Mouse (Mus musculus) kidney, embryonic 16.5 days (tissue): ENCODE measurements around the gene Rrbp1. TPM values are rescaled to one million over a fixed set of nuclear protein-coding genes. Genes with fewer than 3 reads are reported as not detected.
A peak's percentile ranks its signal among the peaks of the same experiment; 100 is the strongest.

Experiments
- ATAC-seq: fragments of 200-750 bp; cut with Nextera tagmentation; 2 replicates; pipeline ENCODE4 v1.8.0; 2017; ENCODE audit warnings: moderate TSS enrichment; ENCODE audit not compliant: low FRiP score, low TSS enrichment
- H3K27ac ChIP-seq: fragments of 300-500 bp; sonication (generic); 2 replicates; pipeline ENCODE4 v1.5.1; 2014; ENCODE audit warnings: low read length
- H3K27me3 ChIP-seq: fragments of 300-500 bp; sonication (generic); 2 replicates; pipeline ENCODE4 v1.6.1; 2014; ENCODE audit warnings: low read length, control low read depth, mixed read lengths; ENCODE audit not compliant: insufficient read depth
- H3K36me3 ChIP-seq: fragments of 300-500 bp; sonication (generic); 2 replicates; pipeline ENCODE4 v1.6.1; 2014; ENCODE audit warnings: low read length, control low read depth, mixed read lengths; ENCODE audit not compliant: insufficient read depth
- H3K4me1 ChIP-seq: fragments of 300-500 bp; sonication (generic); 2 replicates; pipeline ENCODE4 v1.6.1; 2014; ENCODE audit warnings: low read length, control low read depth, mixed read lengths; ENCODE audit not compliant: insufficient read depth
- H3K4me2 ChIP-seq: fragments of 300-500 bp; sonication (generic); replicated peaks from 2 replicates; pipeline ENCODE4 v1.6.1; 2014; ENCODE audit warnings: low read depth, low read length
- H3K4me3 ChIP-seq: fragments of 300-500 bp; sonication (generic); 2 replicates; pipeline ENCODE4 v1.5.1; 2014; ENCODE audit warnings: mild to moderate bottlenecking, low read length
- H3K9ac ChIP-seq: fragments of 300-500 bp; sonication (generic); replicated peaks from 2 replicates; pipeline ENCODE4 v1.6.1; 2014; ENCODE audit warnings: low read length
- H3K9me3 ChIP-seq: fragments of 300-500 bp; sonication (generic); 2 replicates; pipeline ENCODE4 v1.6.1; 2016; ENCODE audit warnings: low read length, control low read depth
- WGBS: fragments of 180-500 bp; shearing (Covaris S2); extraction: QIAGEN DNeasy Blood & Tissue Kit; methylation state at CpG from one replicate; pipeline ENCODE4 v1.1.7; 2014; 5-methylcytosine and 5-hydroxymethylcytosine counted together
- polyA plus RNA-seq: library from polyadenylated mRNA; unstranded; fragments of >200 nt; fragmentation: Nextera tagmentation; extraction: Ambion mirVana; gene quantifications from 2 replicates; pipeline ENCODE4 v1.2.1, GENCODE M21; 2015

Gene Rrbp1
- 66.7 and 78.0 TPM in 2 replicates for polyA plus RNA-seq

GRCm38 (mm10) chr2:144011080-144011551 lies at the start of gene Rrbp1:
TSS of gene Rrbp1 (minus strand) at chr2:144011263.
- peak within 1 kb of the TSS; percentile 81 for H3K4me3 ChIP-seq
- WGBS = 0% methylated on average over 53 of the region's 53 CpGs
- peaks cover 34% of the 10 kb centered on the region for H3K4me1 ChIP-seq
- H3K4me2 ChIP-seq = peak within 1 kb of the TSS; percentile 60
- H3K9ac ChIP-seq = peak within 1 kb of the TSS; percentile 90
- peak within 1 kb of the TSS; percentile 96 for H3K27ac ChIP-seq
- peak; percentile 98 for ATAC-seq
- H3K27me3 ChIP-seq = no peaks in the 10 kb centered on the region
- H3K9me3 ChIP-seq = no peaks in the 10 kb centered on the region
- 0 out of 2 replicates have a peak, but pooled peaks cover 2% of the 10 kb centered on the region for H3K36me3 ChIP-seq

- H3K4me2 ChIP-seq = no peak overlapping the region
- no peaks in the 10 kb centered on the region for H3K36me3 ChIP-seq
- no peak overlapping the region for H3K4me3 ChIP-seq
- H3K9me3 ChIP-seq = no peaks in the 10 kb centered on the region
- no peak overlapping the region for H3K9ac ChIP-seq
- no peaks in the 10 kb centered on the region for H3K4me1 ChIP-seq
- 74% methylated on average over 2 of the region's 2 CpGs for WGBS
- no peak overlapping the region for H3K27ac ChIP-seq
- no peak for ATAC-seq
- H3K27me3 ChIP-seq = no peaks in the 10 kb centered on the region
These were observed 46.7 kb upstream of the Rrbp1 start for GRCm38 (mm10) chr2:144057735-144058134.

- no peak for ATAC-seq
- H3K27me3 ChIP-seq = no peaks in the 10 kb centered on the region
- H3K4me2 ChIP-seq = no peak overlapping the region
- no peak overlapping the region for H3K9ac ChIP-seq
- H3K4me3 ChIP-seq = no peak overlapping the region
- no peak overlapping the region for H3K27ac ChIP-seq
- H3K36me3 ChIP-seq = no peaks in the 10 kb centered on the region
- no peaks in the 10 kb centered on the region for H3K4me1 ChIP-seq
- 86% methylated on average over 8 of the region's 8 CpGs for WGBS
- no peaks in the 10 kb centered on the region for H3K9me3 ChIP-seq
These were observed 41.5 kb upstream of the Rrbp1 start for GRCm38 (mm10) chr2:144052410-144053065.

GRCm38 (mm10) chr2:144050861-144051260 lies 39.8 kb upstream of the Rrbp1 start:
- 87% methylated on average over 6 of the region's 6 CpGs for WGBS

GRCm38 (mm10) chr2:144050146-144050680 lies 39.1 kb upstream of the Rrbp1 start:
- H3K36me3 ChIP-seq = no peaks in the 10 kb centered on the region
- H3K9me3 ChIP-seq = no peaks in the 10 kb centered on the region
- ATAC-seq = no peak
- H3K27me3 ChIP-seq = no peaks in the 10 kb centered on the region
- no peak overlapping the region for H3K4me2 ChIP-seq
- WGBS = 76% methylated on average over 8 of the region's 8 CpGs
- H3K27ac ChIP-seq = no peak overlapping the region
- H3K9ac ChIP-seq = no peak overlapping the region
- H3K4me1 ChIP-seq = 0 out of 2 replicates have a peak, but pooled peaks cover 5% of the 10 kb centered on the region
- H3K4me3 ChIP-seq = no peak overlapping the region

More at GRCm38 (mm10) chr2:144050861-144051260, 39.8 kb upstream of the Rrbp1 start:
- no peak for ATAC-seq
- no peak overlapping the region for H3K9ac ChIP-seq
- H3K4me2 ChIP-seq = no peak overlapping the region
- H3K9me3 ChIP-seq = no peaks in the 10 kb centered on the region
- H3K27me3 ChIP-seq = no peaks in the 10 kb centered on the region
- 0 out of 2 replicates have a peak, but pooled peaks cover 5% of the 10 kb centered on the region for H3K4me1 ChIP-seq
- no peaks in the 10 kb centered on the region for H3K36me3 ChIP-seq
- H3K4me3 ChIP-seq = no peak overlapping the region
- H3K27ac ChIP-seq = no peak overlapping the region

GRCm38 (mm10) chr2:144046916-144047315 lies 35.9 kb upstream of the Rrbp1 start:
- H3K9ac ChIP-seq = no peak overlapping the region
- H3K9me3 ChIP-seq = peaks cover 14% of the 10 kb centered on the region
- no peak overlapping the region for H3K4me3 ChIP-seq
- H3K4me2 ChIP-seq = no peak overlapping the region
- 0 out of 2 replicates have a peak overlapping the region, but pooled peaks have one; percentile 3 for H3K27ac ChIP-seq
- ATAC-seq = no peak
- 74% methylated on average over 11 of the region's 11 CpGs for WGBS
- 0 out of 2 replicates have a peak, but pooled peaks cover 5% of the 10 kb centered on the region for H3K4me1 ChIP-seq
- H3K27me3 ChIP-seq = no peaks in the 10 kb centered on the region
- no peaks in the 10 kb centered on the region for H3K36me3 ChIP-seq

- no peaks in the 10 kb centered on the region for H3K36me3 ChIP-seq
- H3K4me3 ChIP-seq = no peak overlapping the region
- H3K4me1 ChIP-seq = 0 out of 2 replicates have a peak, but pooled peaks cover 5% of the 10 kb centered on the region
- H3K27ac ChIP-seq = no peak overlapping the region
- peaks cover 17% of the 10 kb centered on the region for H3K9me3 ChIP-seq
- 56% methylated on average over 5 of the region's 5 CpGs for WGBS
- no peak overlapping the region for H3K9ac ChIP-seq
- no peaks in the 10 kb centered on the region for H3K27me3 ChIP-seq
- H3K4me2 ChIP-seq = no peak overlapping the region
- ATAC-seq = no peak
These were observed 34.9 kb upstream of the Rrbp1 start for GRCm38 (mm10) chr2:144045756-144046560.

- H3K9me3 ChIP-seq = peaks cover 17% of the 10 kb centered on the region
- no peak overlapping the region for H3K27ac ChIP-seq
- no peak for ATAC-seq
- H3K4me1 ChIP-seq = 0 out of 2 replicates have a peak, but pooled peaks cover 5% of the 10 kb centered on the region
- no peaks in the 10 kb centered on the region for H3K27me3 ChIP-seq
- WGBS = 77% methylated on average over 6 of the region's 6 CpGs
- no peak overlapping the region for H3K4me3 ChIP-seq
- no peak overlapping the region for H3K4me2 ChIP-seq
- no peak overlapping the region for H3K9ac ChIP-seq
- H3K36me3 ChIP-seq = no peaks in the 10 kb centered on the region
These were observed 33.7 kb upstream of the Rrbp1 start for GRCm38 (mm10) chr2:144044726-144045125.

GRCm38 (mm10) chr2:144032664-144033063 lies 21.6 kb upstream of the Rrbp1 start, which contains the start of gene Banf2:
TSS of gene Banf2 (plus strand) at chr2:144033059.
- Histone ChIP-seq H3K4me2 (no peak within 1 kb of the TSS), H3K4me1 (no peaks in the 10 kb centered on the region), H3K36me3 (no peaks in the 10 kb centered on the region), H3K4me3 (no peak within 1 kb of the TSS), H3K27me3 (no peaks in the 10 kb centered on the region), H3K27ac (no peak within 1 kb of the TSS), H3K9ac (no peak within 1 kb of the TSS), H3K9me3 (no peaks in the 10 kb centered on the region)
- no peak for ATAC-seq
- 90% methylated on average over 2 of the region's 2 CpGs for WGBS
